In the genomic region with DNA sequence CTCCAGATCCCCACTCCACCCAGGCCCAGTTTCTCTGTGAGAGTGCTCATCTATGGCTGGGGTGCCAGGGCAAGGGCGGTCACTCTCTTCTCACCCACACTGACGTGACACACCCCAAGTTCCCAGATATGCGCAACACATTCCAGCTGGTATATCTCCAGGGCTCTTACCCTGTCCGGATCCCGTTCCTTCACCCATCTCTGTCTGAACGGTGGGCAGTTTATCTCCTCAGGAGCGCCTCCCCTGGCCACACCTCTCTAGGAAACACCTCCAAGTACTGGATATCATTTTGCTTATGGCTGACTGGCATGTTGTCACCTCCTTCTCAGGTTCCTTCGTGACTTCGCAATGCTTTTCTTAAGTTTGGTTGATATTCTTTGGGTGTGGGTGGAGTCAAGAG, we compare ENCODE assay signal across 13 mouse cellular contexts. TPM values are rescaled to one million over a fixed set of nuclear protein-coding genes. Genes with fewer than 3 reads are reported as not detected.
DNase-seq lines count a peak whose midpoint lies in the region; ATAC-seq and TF ChIP-seq lines count a peak whose summit lies in the region.
"Had no signal": no experiment of that assay in that cellular context is flagged by ENCODE, and none has a peak within 500 bp of the region (broad histone marks: within the 10 kb centered on the region; RNA-seq: fewer than 3 reads in every experiment).

No protein-coding gene starts in this region.

- no peak overlapping the region for H3K9ac ChIP-seq in embryonic facial prominence, embryonic 12.5 days
- no peak overlapping the region for H3K9ac ChIP-seq in hindbrain, embryonic 12.5 days
- no peak overlapping the region for H3K9ac ChIP-seq in midbrain, postnatal 0 days (replicated peaks; ENCODE audit: low read length, poor library complexity, severe bottlenecking)
- H3K9ac ChIP-seq in midbrain, embryonic 13.5 days (replicated peaks): no peak overlapping the region
- 0 out of 2 replicates have a peak overlapping the region, but pooled peaks have one; percentile 41 for H3K9ac ChIP-seq in stomach, embryonic 16.5 days (ENCODE audit: low read length)
- H3K9ac ChIP-seq: embryonic facial prominence, embryonic 15.5 days had no signal

- H3K36me3 ChIP-seq in embryonic facial prominence, embryonic 12.5 days: no peaks in the 10 kb centered on the region
- H3K36me3 ChIP-seq in embryonic facial prominence, embryonic 10.5 days (replicated peaks): no peaks in the 10 kb centered on the region
- no peaks in the 10 kb centered on the region for H3K36me3 ChIP-seq in hindbrain, embryonic 12.5 days
- no peaks in the 10 kb centered on the region for H3K36me3 ChIP-seq in hindbrain, embryonic 10.5 days
- H3K36me3 ChIP-seq in midbrain, postnatal 0 days (ENCODE audit: insufficient read depth, low read length): 0 out of 2 replicates have a peak, but pooled peaks cover 4% of the 10 kb centered on the region
- 0 out of 2 replicates have a peak, but pooled peaks cover 3% of the 10 kb centered on the region for H3K36me3 ChIP-seq in midbrain, embryonic 13.5 days
- H3K36me3 ChIP-seq in stomach, embryonic 16.5 days (ENCODE audit: control insufficient read depth, insufficient read depth, low read length): no peaks in the 10 kb centered on the region
- H3K36me3 ChIP-seq: embryonic facial prominence, embryonic 15.5 days had no signal

- DNase-seq in embryonic facial prominence, embryonic 10.5 days (ENCODE audit: low spot score): no peak
- no peak for DNase-seq in hindbrain, embryonic 10.5 days (ENCODE audit: low spot score)
- DNase-seq in midbrain, postnatal 0 days (ENCODE audit: low spot score): no peak
- DNase-seq in cerebellum, postnatal 36 days: no peak
- DNase-seq: adrenal gland, postnatal 14 days; cerebellum, adult 11-12 months; kidney, postnatal 25 days had no signal

- no peak overlapping the region for H3K27ac ChIP-seq in embryonic facial prominence, embryonic 12.5 days
- H3K27ac ChIP-seq in embryonic facial prominence, embryonic 10.5 days (replicated peaks): no peak overlapping the region
- H3K27ac ChIP-seq in hindbrain, embryonic 12.5 days: peak overlapping the region; percentile 0; the same call in 1 of the 2 replicates
- no peak overlapping the region for H3K27ac ChIP-seq in hindbrain, embryonic 10.5 days
- peak overlapping the region; percentile 55; the same call in 1 of the 2 replicates for H3K27ac ChIP-seq in midbrain, postnatal 0 days (ENCODE audit: low read depth, low read length)
- H3K27ac ChIP-seq in midbrain, embryonic 13.5 days: no peak overlapping the region
- H3K27ac ChIP-seq in stomach, embryonic 16.5 days (ENCODE audit: low read length): no peak overlapping the region
- H3K27ac ChIP-seq: embryonic facial prominence, embryonic 15.5 days had no signal

- WGBS in embryonic facial prominence, embryonic 12.5 days: 18% methylated on average over 9 of the region's 9 CpGs
- 20% methylated on average over 9 of the region's 9 CpGs for WGBS in embryonic facial prominence, embryonic 10.5 days
- WGBS in hindbrain, embryonic 12.5 days: 21% methylated on average over 9 of the region's 9 CpGs
- 20% methylated on average over 9 of the region's 9 CpGs for WGBS in hindbrain, embryonic 10.5 days
- 18% methylated on average over 9 of the region's 9 CpGs for WGBS in midbrain, postnatal 0 days
- WGBS in midbrain, embryonic 13.5 days: 28% methylated on average over 9 of the region's 9 CpGs
- 23% methylated on average over 9 of the region's 9 CpGs for WGBS in stomach, embryonic 16.5 days

- no peak overlapping the region for H3K4me3 ChIP-seq in embryonic facial prominence, embryonic 12.5 days
- H3K4me3 ChIP-seq in embryonic facial prominence, embryonic 10.5 days: no peak overlapping the region
- no peak overlapping the region for H3K4me3 ChIP-seq in hindbrain, embryonic 12.5 days
- no peak overlapping the region for H3K4me3 ChIP-seq in hindbrain, embryonic 10.5 days
- H3K4me3 ChIP-seq in midbrain, postnatal 0 days (ENCODE audit: low read depth, low read length): no peak overlapping the region
- H3K4me3 ChIP-seq in midbrain, embryonic 13.5 days (replicated peaks): no peak overlapping the region
- no peak overlapping the region for H3K4me3 ChIP-seq in stomach, embryonic 16.5 days (replicated peaks; ENCODE audit: low read length)
- H3K4me3 ChIP-seq: embryonic facial prominence, embryonic 15.5 days had no signal

- H3K9me3 ChIP-seq in embryonic facial prominence, embryonic 12.5 days: no peaks in the 10 kb centered on the region
- no peaks in the 10 kb centered on the region for H3K9me3 ChIP-seq in embryonic facial prominence, embryonic 10.5 days
- H3K9me3 ChIP-seq in hindbrain, embryonic 12.5 days (replicated peaks): no peaks in the 10 kb centered on the region
- no peaks in the 10 kb centered on the region for H3K9me3 ChIP-seq in hindbrain, embryonic 10.5 days
- no peaks in the 10 kb centered on the region for H3K9me3 ChIP-seq in midbrain, postnatal 0 days (ENCODE audit: low read length)
- H3K9me3 ChIP-seq in midbrain, embryonic 13.5 days: no peaks in the 10 kb centered on the region
- no peaks in the 10 kb centered on the region for H3K9me3 ChIP-seq in stomach, embryonic 16.5 days (replicated peaks; ENCODE audit: control insufficient read depth, low read length)
- H3K9me3 ChIP-seq: embryonic facial prominence, embryonic 15.5 days had no signal

- H3K4me2 ChIP-seq in embryonic facial prominence, embryonic 12.5 days (replicated peaks): peak overlapping the region; percentile 14; the same call in 1 of the 2 replicates
- H3K4me2 ChIP-seq in hindbrain, embryonic 12.5 days (replicated peaks): no peak overlapping the region
- H3K4me2 ChIP-seq in midbrain, postnatal 0 days (ENCODE audit: low read depth, low read length, poor library complexity, severe bottlenecking): no peak overlapping the region
- H3K4me2 ChIP-seq in midbrain, embryonic 13.5 days (replicated peaks): no peak overlapping the region
- peak overlapping the region; percentile 10; the same call in 1 of the 2 replicates for H3K4me2 ChIP-seq in stomach, embryonic 16.5 days (ENCODE audit: low read depth, low read length)
- H3K4me2 ChIP-seq: embryonic facial prominence, embryonic 15.5 days had no signal

- H3K4me1 ChIP-seq in embryonic facial prominence, embryonic 12.5 days: peaks cover 20% of the 10 kb centered on the region
- peaks cover 36% of the 10 kb centered on the region for H3K4me1 ChIP-seq in embryonic facial prominence, embryonic 10.5 days
- peaks cover 11% of the 10 kb centered on the region; the same call in 1 of the 2 replicates for H3K4me1 ChIP-seq in hindbrain, embryonic 12.5 days
- H3K4me1 ChIP-seq in hindbrain, embryonic 10.5 days (replicated peaks): peaks cover 40% of the 10 kb centered on the region
- 0 out of 2 replicates have a peak, but pooled peaks cover 3% of the 10 kb centered on the region for H3K4me1 ChIP-seq in midbrain, postnatal 0 days (ENCODE audit: insufficient read depth, low read length)
- peaks cover 33% of the 10 kb centered on the region for H3K4me1 ChIP-seq in midbrain, embryonic 13.5 days (replicated peaks)
- H3K4me1 ChIP-seq in stomach, embryonic 16.5 days (ENCODE audit: control insufficient read depth, insufficient read depth, low read length): peaks cover 20% of the 10 kb centered on the region

- ATAC-seq in embryonic facial prominence, embryonic 12.5 days (ENCODE audit: insufficient number of reproducible peaks, insufficient read depth, low FRiP score, low TSS enrichment): no peak
- no peak for ATAC-seq in hindbrain, embryonic 12.5 days (ENCODE audit: low FRiP score)
- ATAC-seq in midbrain, postnatal 0 days (ENCODE audit: low FRiP score): no peak
- ATAC-seq in midbrain, embryonic 13.5 days: no peak
- ATAC-seq in stomach, embryonic 16.5 days (ENCODE audit: insufficient read depth, low FRiP score): no peak
- ATAC-seq: Patski had no signal

- TF ChIP-seq CTCF in midbrain, postnatal 0 days (IDR thresholded peaks at IDR 0.05): no peak

- H3K27me3 ChIP-seq in embryonic facial prominence, embryonic 12.5 days: no peaks in the 10 kb centered on the region
- H3K27me3 ChIP-seq in embryonic facial prominence, embryonic 10.5 days (replicated peaks; ENCODE audit: low read depth, poor library complexity, severe bottlenecking): no peaks in the 10 kb centered on the region
- no peaks in the 10 kb centered on the region; the same call in 1 of the 2 replicates for H3K27me3 ChIP-seq in hindbrain, embryonic 12.5 days
- no peaks in the 10 kb centered on the region for H3K27me3 ChIP-seq in hindbrain, embryonic 10.5 days (ENCODE audit: insufficient read depth, poor library complexity, severe bottlenecking)
- H3K27me3 ChIP-seq in midbrain, postnatal 0 days (ENCODE audit: insufficient read depth, low read length): no peaks in the 10 kb centered on the region
- no peaks in the 10 kb centered on the region for H3K27me3 ChIP-seq in midbrain, embryonic 13.5 days
- H3K27me3 ChIP-seq in stomach, embryonic 16.5 days (ENCODE audit: control insufficient read depth, insufficient read depth, low read length): no peaks in the 10 kb centered on the region
- H3K27me3 ChIP-seq: embryonic facial prominence, embryonic 15.5 days; Patski had no signal

RNA-seq across cellular contexts. Expression of a gene that starts 4.9 kb away (rescaled TPM):
- 38.1 and 40.7 TPM in 2 replicates for polyA plus RNA-seq in embryonic facial prominence, embryonic 12.5 days (2016; fragmentation: Nextera tagmentation; extraction: Ambion mirVana)
- polyA plus RNA-seq in embryonic facial prominence, embryonic 10.5 days (2016; fragmentation: Nextera tagmentation; extraction: Ambion mirVana): 22.6 and 23.5 TPM in 2 replicates
- polyA plus RNA-seq in hindbrain, embryonic 12.5 days (2016; fragmentation: Nextera tagmentation; extraction: Ambion mirVana): 45.1 and 52.8 TPM in 2 replicates
- polyA plus RNA-seq in hindbrain, embryonic 10.5 days (2016; fragmentation: Nextera tagmentation; extraction: Ambion mirVana): 21.5 and 29.9 TPM in 2 replicates
- 115 and 152 TPM in 2 replicates for total RNA-seq in midbrain, postnatal 0 days (2014; rRNA removed)
- 77.3 and 77.9 TPM in 2 replicates for polyA plus RNA-seq in midbrain, postnatal 0 days (2015; fragmentation: Nextera tagmentation; extraction: Ambion mirVana)
- 18.0 and 30.1 TPM in 2 replicates for polyA plus RNA-seq in midbrain, embryonic 13.5 days (2015; fragmentation: Nextera tagmentation; extraction: Ambion mirVana)
- polyA plus RNA-seq in stomach, embryonic 16.5 days (2015; fragmentation: Nextera tagmentation; extraction: Ambion mirVana): 5.6 and 5.9 TPM in 2 replicates

RNA-seq across cellular contexts. Expression of a gene that starts 5.0 kb away (rescaled TPM):
- 187 and 192 TPM in 2 replicates for polyA plus RNA-seq in embryonic facial prominence, embryonic 12.5 days (2016; fragmentation: Nextera tagmentation; extraction: Ambion mirVana)
- 130 and 131 TPM in 2 replicates for polyA plus RNA-seq in embryonic facial prominence, embryonic 10.5 days (2016; fragmentation: Nextera tagmentation; extraction: Ambion mirVana)
- polyA plus RNA-seq in hindbrain, embryonic 12.5 days (2016; fragmentation: Nextera tagmentation; extraction: Ambion mirVana): 231 and 234 TPM in 2 replicates
- 147 and 210 TPM in 2 replicates for polyA plus RNA-seq in hindbrain, embryonic 10.5 days (2016; fragmentation: Nextera tagmentation; extraction: Ambion mirVana)
- 314 and 335 TPM in 2 replicates for total RNA-seq in midbrain, postnatal 0 days (2014; rRNA removed)
- polyA plus RNA-seq in midbrain, postnatal 0 days (2015; fragmentation: Nextera tagmentation; extraction: Ambion mirVana): 455 and 484 TPM in 2 replicates
- polyA plus RNA-seq in midbrain, embryonic 13.5 days (2015; fragmentation: Nextera tagmentation; extraction: Ambion mirVana): 271 and 280 TPM in 2 replicates
- polyA plus RNA-seq in stomach, embryonic 16.5 days (2015; fragmentation: Nextera tagmentation; extraction: Ambion mirVana): 202 and 225 TPM in 2 replicates

RNA-seq across cellular contexts. Expression of a gene that starts 22.8 kb away (rescaled TPM):
- polyA plus RNA-seq in embryonic facial prominence, embryonic 12.5 days (2016; fragmentation: Nextera tagmentation; extraction: Ambion mirVana): 0.62 and 0.74 TPM in 2 replicates
- polyA plus RNA-seq in embryonic facial prominence, embryonic 10.5 days (2016; fragmentation: Nextera tagmentation; extraction: Ambion mirVana): 0.75 and 1.4 TPM in 2 replicates
- polyA plus RNA-seq in hindbrain, embryonic 12.5 days (2016; fragmentation: Nextera tagmentation; extraction: Ambion mirVana): 0.61 and 1.3 TPM in 2 replicates
- polyA plus RNA-seq in hindbrain, embryonic 10.5 days (2016; fragmentation: Nextera tagmentation; extraction: Ambion mirVana): 1.4 and 1.8 TPM in 2 replicates
- 3.5 and 21.3 TPM in 2 replicates for total RNA-seq in midbrain, postnatal 0 days (2014; rRNA removed)
- 5.3 and 6.0 TPM in 2 replicates for polyA plus RNA-seq in midbrain, postnatal 0 days (2015; fragmentation: Nextera tagmentation; extraction: Ambion mirVana)
- 0.89 and 1.2 TPM in 2 replicates for polyA plus RNA-seq in midbrain, embryonic 13.5 days (2015; fragmentation: Nextera tagmentation; extraction: Ambion mirVana)
- 3.5 and 5.9 TPM in 2 replicates for polyA plus RNA-seq in stomach, embryonic 16.5 days (2015; fragmentation: Nextera tagmentation; extraction: Ambion mirVana)
- polyA plus RNA-seq: Patski had no signal

RNA-seq across cellular contexts. Expression of a gene that starts 41.4 kb away (rescaled TPM):
- 17.8 and 18.6 TPM in 2 replicates for polyA plus RNA-seq in embryonic facial prominence, embryonic 12.5 days (2016; fragmentation: Nextera tagmentation; extraction: Ambion mirVana)
- polyA plus RNA-seq in embryonic facial prominence, embryonic 10.5 days (2016; fragmentation: Nextera tagmentation; extraction: Ambion mirVana): 24.1 and 27.3 TPM in 2 replicates
- 21.1 and 22.2 TPM in 2 replicates for polyA plus RNA-seq in hindbrain, embryonic 12.5 days (2016; fragmentation: Nextera tagmentation; extraction: Ambion mirVana)
- polyA plus RNA-seq in hindbrain, embryonic 10.5 days (2016; fragmentation: Nextera tagmentation; extraction: Ambion mirVana): 23.1 and 26.1 TPM in 2 replicates
- total RNA-seq in midbrain, postnatal 0 days (2014; rRNA removed): 37.1 and 41.3 TPM in 2 replicates
- polyA plus RNA-seq in midbrain, postnatal 0 days (2015; fragmentation: Nextera tagmentation; extraction: Ambion mirVana): 37.9 and 40.7 TPM in 2 replicates
- 34.1 and 35.1 TPM in 2 replicates for polyA plus RNA-seq in midbrain, embryonic 13.5 days (2015; fragmentation: Nextera tagmentation; extraction: Ambion mirVana)
- 11.9 and 12.5 TPM in 2 replicates for polyA plus RNA-seq in stomach, embryonic 16.5 days (2015; fragmentation: Nextera tagmentation; extraction: Ambion mirVana)

Comparison
In these comparisons a context has a peak if more than half of its experiments do, and no peak if none do; other contexts are left out.
1. H3K27ac ChIP-seq: peak in hindbrain, embryonic 12.5 days (single experiment) and midbrain, postnatal 0 days (single experiment); none in embryonic facial prominence, embryonic 12.5 days (single experiment), embryonic facial prominence, embryonic 10.5 days (single experiment), hindbrain, embryonic 10.5 days (single experiment), midbrain, embryonic 13.5 days (single experiment) and stomach, embryonic 16.5 days (single experiment).
2. H3K4me2 ChIP-seq: peak in embryonic facial prominence, embryonic 12.5 days (single experiment) and stomach, embryonic 16.5 days (single experiment); none in hindbrain, embryonic 12.5 days (single experiment), midbrain, postnatal 0 days (single experiment) and midbrain, embryonic 13.5 days (single experiment).